Mouse (Mus musculus) C2C12 (cell line): ENCODE results near the gene Tmem107.

Experiments
- CEBPB ChIP-seq: IDR thresholded peaks from one replicate; pipeline ENCODE4 v1.6.1; 2011; ENCODE audit warnings: low read depth, mild to moderate bottlenecking, control low read depth, moderate library complexity
- CTCF ChIP-seq: IDR thresholded peaks from one replicate; pipeline ENCODE4 v1.5.1; 2011; ENCODE audit not compliant: control insufficient read depth, insufficient read depth, insufficient read length
- MAX ChIP-seq: IDR thresholded peaks from one replicate; pipeline ENCODE4 v1.6.1; 2011; ENCODE audit warnings: mild to moderate bottlenecking, control low read depth
- MYOD1 ChIP-seq: IDR thresholded peaks from one replicate; pipeline ENCODE4 v1.6.1; 2011; ENCODE audit warnings: low read depth; ENCODE audit not compliant: control insufficient read depth, insufficient read length
- MYOG ChIP-seq: IDR thresholded peaks from one replicate; pipeline ENCODE4 v1.6.1; 2011; ENCODE audit not compliant: control insufficient read depth, insufficient read length; ENCODE audit errors: extremely low read depth
- USF1 ChIP-seq: IDR thresholded peaks from one replicate; pipeline ENCODE4 v1.6.1; 2011; ENCODE audit warnings: low read depth, mild to moderate bottlenecking, control low read depth, moderate library complexity

GRCm38 (mm10) chr11:69051771-69052170 is 18.8 kb upstream of the Tmem107 start:
- TF ChIP-seq CTCF (no peak), USF1 (no peak), MYOG (no peak), MAX (no peak), MYOD1 (no peak), CEBPB (no peak)
